Mouse (Mus musculus) brain, adult 10 weeks (tissue): ENCODE data around the gene Chek1. TPM values are rescaled to one million over a fixed set of nuclear protein-coding genes. Genes with fewer than 3 reads are reported as not detected.

Experiments used
- polyA plus RNA-seq: library from polyadenylated mRNA; stranded (reverse); fragments of 350-450 nt; fragmentation: Illumina TruSeq; extraction: RNeasy Lipid Tissue Mini Kit (QIAGEN cat#74804); gene quantifications from one replicate; pipeline ENCODE4 v1.2.3, GENCODE M21; 2015; ENCODE audit warnings: low read depth, low replicate concordance

The Chek1 gene
- polyA plus RNA-seq = 1.7 TPM

DNA sequence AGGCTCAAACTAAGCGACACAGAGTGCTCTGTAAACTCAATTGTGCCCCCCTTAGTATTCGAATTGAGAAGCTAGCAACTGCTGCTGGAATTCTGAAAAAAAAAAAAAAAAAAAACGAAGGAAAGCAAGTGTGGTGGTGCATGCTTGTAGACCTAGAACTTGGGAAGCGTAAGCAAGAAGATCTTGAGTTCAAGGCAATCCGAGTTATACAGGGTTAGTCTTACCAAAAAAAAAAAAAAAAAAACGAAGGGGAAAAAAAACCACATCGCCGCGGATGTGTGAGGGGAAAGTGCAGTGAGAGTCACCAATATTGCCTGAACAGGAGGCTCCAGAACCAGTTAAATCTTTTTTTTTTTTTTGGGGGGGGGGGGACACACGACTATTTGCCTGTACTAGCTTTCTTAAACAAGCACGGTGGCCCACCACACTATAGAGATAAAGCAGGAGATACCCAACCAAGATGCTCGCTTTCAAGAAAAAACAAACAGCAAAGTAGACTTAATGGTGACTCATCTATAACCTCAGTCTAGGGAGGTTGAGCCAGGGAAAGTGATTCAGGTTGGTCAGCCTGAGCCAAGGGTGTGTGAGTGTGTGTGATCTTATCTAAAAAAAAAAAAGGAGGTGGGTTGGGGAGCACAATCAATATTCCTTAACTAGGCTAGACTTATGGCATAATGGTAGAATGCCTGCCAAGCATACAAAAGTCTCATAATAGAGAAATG is at the start of gene Chek1:
TSS of gene Chek1 (minus strand) at position 32 of the 722 bp plus-strand sequence.

DNA sequence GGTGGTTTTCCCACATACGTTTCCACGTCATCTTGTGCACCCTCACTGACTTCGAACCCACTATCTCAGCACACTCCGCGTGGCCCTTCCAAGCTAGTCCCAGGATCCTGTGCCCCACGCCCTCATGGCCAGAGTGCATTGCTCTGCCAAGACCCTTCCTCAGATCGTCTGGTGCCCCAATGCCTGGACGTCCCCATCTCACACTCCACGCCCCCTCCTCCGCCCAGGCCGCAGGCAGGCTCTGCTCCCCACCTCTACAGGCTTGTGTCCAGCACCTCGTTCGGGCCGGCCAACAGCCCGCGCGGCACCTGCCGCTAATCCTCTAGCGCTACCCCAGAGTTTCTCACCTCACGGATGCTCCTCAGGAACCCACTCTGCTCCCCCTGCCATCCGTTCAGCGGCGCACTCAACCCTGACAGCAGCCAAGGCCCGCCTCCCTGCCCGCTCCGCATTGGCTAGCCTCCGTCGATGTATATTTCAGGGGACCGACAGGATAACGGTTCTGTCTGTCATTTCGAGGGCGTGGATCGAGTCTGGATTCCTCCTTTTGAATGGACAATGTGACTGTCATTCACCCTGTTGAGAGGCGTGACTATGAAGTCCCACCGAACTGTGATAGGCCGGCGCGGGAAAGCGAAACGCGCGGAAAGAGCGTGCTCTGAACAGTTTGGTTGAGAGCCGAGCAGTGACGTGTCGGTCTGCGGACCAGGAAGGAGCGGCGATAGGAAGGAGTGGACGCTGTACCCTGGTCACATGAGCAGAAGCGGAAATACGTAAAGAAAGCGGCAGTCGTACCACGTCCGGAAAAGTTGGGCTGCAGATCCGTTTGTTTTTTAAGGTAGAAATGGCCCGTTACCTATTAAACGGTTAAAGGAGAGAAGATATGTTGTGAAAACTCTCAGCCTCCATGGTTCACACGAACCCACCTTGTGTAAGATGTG is 40.6 kb upstream of the Chek1 start, which contains the start of gene Stt3a:
TSS of gene Stt3a (minus strand) at position 477 of the 941 bp plus-strand sequence.

DNA sequence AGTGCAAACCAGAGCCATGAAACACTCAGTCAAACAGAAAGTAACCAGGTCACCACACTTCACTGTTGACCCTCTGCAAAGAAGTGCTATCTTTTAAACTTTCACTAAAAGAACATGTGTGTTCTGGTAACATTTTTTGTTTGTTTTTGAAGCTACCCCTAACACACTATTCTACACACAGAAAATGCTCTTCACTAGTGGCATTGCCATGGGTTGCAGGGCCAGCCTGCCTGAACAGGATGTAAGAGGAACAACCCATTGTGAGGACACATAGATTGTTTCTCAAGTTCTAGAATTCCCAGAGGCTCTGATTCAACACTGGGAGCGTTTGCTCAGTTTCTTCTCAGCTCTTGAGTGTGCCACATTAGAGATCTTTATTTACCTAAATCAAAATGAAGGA is 33.9 kb downstream of the Chek1 start, which contains the start of gene Acrv1:
TSS of gene Acrv1 (plus strand) at position 301 of the 400 bp plus-strand sequence.

Other genes starting within 250 kb of the Chek1 start
- not detected for gene Gm5615, start 185.1 kb downstream of the Chek1 start, polyA plus RNA-seq
- gene Gm17689, start 144.4 kb downstream of the Chek1 start, polyA plus RNA-seq = not detected
- gene A630095E13Rik, start 83.7 kb downstream of the Chek1 start, polyA plus RNA-seq = not detected
- not detected for gene Acrv1, start 33.8 kb downstream of the Chek1 start, polyA plus RNA-seq
- 27.1 TPM for gene Stt3a, start 40.6 kb upstream of the Chek1 start, polyA plus RNA-seq
- 125 TPM for gene Ei24, start 70.3 kb upstream of the Chek1 start, polyA plus RNA-seq
- 430 TPM for gene Fez1, start 94.8 kb upstream of the Chek1 start, polyA plus RNA-seq